Mouse (Mus musculus) kidney, adult 11 months (tissue): Measurements from ENCODE around the gene Fbxo30.
A peak's percentile ranks its signal among the peaks of the same experiment; 100 is the strongest.
"Not testable (repeated sequence)": the region's sequence is repeated elsewhere in the genome, so short reads cannot be mapped to it uniquely, and the experiment has no call there.

Source experiments
- DNase-seq: peaks from one replicate; pipeline ENCODE4 v3.0.0; 2022

Fbxo30 gene

DNA sequence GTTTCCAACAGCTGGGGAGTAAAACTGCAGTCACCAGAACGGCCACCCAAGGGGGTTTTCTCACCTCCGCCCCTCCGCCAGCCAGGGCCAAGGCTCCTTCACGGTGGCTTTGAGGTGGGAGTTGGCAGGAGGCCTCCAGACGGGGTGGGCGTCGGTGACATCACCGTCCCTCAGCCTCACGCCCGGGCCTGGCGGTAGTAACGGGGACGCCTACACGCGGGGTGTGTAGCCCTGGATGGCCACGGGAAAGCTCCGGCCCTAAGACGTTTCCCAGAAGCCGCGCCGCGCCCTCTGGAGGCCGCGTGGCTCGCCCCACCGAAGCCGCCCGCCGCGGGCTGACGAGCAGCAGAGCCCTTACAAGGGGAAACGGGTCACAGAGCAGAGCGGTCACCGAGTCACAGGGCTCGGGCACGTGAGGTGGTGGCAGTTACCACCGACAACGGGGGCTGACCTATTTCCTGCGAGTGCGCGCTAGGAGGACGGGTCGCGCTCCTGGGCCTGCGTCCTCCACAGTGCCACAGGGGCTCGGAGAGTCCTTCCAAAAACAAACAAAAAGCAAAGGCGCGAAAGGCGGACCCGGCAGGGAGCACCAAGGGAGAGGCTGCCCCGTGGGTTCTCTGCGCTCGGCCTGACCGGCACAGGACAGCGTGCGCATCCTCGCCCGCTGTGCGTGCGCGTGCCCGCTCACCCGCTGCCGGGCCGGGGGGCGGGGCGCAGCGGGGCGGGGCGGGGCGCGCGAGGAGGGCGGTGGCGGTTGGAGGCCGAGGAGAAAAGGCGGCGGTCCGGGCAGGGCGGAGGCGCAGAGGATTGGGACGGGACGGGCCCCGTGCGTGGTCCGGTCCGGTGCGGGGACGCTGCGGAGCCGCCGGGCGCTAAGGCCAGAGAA is at the start of gene Fbxo30:
Gene Fbxo30 (plus strand): TSS at position 753 of the 886 bp plus-strand sequence.
- DNase-seq = peak; percentile 97

DNA sequence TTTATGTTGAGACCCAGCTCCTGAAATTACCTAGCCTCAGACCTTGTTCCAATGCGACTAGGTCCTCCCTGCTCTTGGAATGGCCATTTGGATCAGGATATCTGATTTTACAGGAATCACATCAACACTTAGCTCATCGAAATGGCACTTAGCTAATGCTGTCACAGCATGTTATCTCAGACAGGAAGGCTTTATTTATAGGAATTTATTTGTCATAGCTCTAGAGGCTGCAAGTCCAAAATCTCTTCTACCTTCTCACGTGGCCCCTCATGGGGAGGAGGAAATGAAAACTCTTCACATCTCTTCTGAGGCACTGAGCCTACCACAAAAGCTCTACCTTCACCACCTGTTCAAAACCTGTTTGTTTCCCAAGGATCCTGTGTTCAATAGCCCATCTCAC is 47.9 kb upstream of the Fbxo30 start:
- DNase-seq = no peak

DNA sequence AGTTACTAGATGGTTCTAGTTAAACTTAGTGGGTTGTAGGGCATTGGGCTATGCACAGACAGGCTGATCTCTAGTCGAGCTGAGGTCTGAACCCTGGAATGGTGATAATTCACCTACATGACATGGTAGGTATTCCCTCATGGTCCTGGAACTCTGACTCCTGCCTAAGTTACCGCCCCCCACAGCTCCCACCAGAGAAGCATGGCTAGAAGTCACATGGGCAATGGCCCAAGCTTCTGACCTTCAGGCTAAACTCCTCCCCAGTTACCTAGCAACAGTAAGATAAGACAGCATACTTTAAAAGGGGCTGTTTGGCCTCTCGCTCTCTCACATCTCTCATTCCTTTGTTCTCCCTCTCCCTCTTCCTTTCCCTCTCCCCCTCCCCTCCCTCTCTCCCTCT is 38.1 kb upstream of the Fbxo30 start:
- not testable (repeated sequence) for DNase-seq

DNA sequence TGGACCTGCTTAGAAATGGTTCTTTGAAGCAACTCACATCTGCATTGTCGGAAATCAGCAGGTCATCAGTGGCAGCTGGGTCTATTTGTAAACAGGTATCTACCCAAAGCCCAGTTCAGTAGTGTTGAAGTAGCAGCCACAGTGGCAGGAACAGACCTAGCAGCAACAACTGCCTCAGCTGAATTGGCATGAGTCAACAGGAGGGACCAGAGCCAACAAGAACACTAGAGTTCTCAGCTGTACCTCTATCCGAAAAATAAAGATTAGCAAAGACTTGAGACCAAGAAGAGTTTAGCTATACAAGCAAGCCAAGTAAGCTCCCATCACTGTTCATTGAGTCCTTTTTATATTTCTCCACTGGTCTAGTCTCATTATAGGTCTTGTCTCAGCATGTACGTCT is 32.9 kb upstream of the Fbxo30 start:
- no peak for DNase-seq

DNA sequence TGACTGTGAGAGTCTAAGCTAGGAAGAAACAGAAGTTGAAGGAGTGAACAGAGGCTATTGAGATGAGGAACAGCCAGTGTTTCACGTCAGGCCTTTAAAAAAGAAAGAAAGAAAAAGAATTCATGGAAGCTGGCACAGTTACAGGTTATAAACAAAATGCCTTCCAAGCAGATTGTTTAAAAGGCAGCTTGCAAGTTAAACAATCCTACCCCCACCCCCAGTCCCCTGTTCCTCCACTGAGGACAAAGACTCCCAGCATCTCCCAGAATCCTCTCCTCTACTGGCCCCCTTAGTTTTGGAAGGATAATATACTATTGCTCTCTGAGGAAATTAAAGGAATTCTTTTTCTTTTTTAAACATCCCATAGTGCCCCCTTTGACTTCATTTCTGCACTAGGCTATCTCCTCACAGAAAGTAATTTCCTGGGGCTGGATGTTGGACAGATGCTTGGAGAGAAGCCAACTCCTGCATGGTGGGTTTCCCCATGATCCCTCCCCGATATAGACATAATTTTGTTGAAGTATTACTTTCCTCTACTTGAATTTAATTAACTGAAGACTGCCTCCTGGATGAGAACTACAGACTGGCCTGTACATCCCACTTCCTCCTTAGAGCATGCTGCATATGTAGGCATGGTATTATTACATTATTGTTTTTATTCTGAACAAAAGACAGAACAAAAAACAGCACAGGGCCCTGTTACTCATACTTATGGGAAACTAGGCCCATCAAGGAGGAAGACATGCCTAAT is 30.7 kb upstream of the Fbxo30 start:
- no peak for DNase-seq

DNA sequence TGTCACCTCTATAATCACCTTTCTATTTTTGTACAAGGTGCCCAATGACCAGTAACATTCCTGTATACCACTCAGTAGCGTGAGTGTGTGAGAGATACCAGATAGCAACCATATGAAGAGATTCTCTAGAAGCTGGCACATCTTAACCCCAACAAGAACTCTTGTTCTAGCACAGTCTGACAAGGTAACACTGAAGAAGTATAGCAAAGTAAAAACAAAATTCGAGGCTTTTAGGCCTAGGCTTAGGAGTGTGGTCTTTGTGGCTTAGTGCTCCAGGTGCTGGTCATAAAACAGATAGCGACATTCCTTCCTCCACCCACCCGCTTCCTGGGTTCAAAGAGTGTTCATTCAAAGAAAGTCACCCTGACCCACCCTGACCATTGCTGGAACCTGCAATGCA is 27.5 kb upstream of the Fbxo30 start:
- not testable (repeated sequence) for DNase-seq

DNA sequence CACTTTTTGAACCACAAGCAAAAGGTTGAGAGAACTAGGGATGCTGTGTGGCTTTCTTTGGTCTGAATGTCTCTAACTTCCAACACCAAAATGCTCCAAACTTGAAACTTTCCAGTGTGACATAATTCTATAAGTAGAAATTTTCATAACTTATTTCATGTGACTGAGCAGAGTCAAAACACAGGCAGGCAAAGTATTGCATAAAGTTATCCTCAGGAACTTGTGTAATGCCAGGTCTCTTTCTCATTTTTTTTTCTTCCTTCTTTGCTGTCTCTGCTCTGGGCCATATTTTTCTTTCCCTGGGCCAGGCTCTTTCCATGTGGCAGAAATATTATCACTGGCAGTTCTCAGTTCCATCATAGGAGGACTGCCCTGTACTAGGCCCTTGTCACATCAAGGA is 21.0 kb upstream of the Fbxo30 start:
- no peak for DNase-seq

DNA sequence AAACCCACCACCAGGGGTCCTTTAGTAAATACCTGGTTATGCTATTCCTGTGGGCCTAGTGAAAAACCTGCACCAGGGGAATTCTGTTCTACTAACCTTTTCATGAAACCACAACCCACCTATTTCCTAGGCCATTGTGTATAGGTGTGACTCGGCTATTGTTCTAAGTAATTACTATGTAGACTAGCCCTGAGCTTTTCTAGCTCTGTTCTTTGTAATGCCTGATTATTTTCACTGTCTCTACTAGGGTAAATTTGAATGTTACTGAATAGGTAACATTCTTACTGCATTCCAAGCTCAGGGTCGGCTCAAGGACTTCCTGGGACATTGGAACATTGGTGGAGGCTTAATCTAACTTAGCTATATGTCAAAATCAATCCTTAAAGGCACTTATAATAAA is 18.8 kb upstream of the Fbxo30 start:
- not testable (repeated sequence) for DNase-seq

DNA sequence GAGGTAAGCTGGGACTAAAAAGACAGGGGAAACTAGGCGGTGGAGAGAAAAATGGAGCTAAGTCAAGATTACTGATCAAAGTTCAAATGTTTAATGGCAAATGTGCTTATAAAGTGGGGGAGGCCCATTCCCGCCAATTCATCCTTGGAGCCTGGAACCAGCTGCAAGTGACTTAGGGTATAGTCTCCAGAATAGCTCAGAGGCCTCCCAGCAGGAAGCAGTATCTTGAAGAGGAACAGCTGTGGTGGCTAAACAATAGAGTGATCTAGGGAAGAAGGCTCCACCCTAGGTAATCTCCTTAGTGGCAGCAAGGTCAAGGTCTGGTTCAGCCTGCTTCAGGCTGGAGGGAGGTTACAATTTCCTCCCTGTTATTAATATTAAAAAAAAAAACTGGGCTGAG is 17.3 kb upstream of the Fbxo30 start:
- not testable (repeated sequence) for DNase-seq

DNA sequence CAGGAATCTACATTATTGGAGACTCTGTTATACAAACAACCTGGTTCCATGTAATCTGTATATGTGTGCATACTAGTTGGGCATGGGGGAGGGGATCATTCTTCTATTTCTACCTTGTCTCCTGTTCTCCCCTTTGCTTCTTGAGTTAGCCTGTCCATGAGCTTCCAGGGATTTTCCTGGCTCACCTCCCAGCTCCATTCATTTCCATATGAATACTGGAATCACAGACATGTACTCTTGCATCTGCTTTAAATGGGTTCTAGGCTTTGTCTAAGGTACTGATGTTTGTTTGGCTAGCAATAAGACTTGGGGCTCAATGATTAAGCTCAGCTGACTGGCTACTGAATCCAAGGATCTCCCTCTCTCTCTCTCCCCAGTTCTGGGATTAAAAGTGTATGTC is 12.0 kb upstream of the Fbxo30 start:
- no peak for DNase-seq

DNA sequence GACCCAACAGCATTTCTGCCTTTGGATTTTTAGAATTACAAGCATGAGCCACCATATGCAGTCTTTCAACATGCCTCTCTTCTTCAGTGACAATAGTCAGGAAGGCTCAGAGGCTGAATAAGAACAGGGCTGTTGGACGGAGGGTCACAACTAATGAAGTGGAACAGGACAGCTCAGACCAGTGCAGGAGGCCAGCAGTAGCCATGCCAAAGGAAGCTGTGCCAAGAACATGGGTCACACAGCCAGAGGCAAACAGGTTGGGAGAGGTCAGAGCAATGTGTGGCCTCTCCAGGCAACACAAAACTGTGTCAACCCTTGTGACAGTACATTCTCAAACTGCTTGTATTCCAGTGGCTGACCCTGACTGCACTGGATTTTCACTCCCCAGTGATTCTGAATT is 6.7 kb upstream of the Fbxo30 start:
- peak; percentile 81 for DNase-seq

DNA sequence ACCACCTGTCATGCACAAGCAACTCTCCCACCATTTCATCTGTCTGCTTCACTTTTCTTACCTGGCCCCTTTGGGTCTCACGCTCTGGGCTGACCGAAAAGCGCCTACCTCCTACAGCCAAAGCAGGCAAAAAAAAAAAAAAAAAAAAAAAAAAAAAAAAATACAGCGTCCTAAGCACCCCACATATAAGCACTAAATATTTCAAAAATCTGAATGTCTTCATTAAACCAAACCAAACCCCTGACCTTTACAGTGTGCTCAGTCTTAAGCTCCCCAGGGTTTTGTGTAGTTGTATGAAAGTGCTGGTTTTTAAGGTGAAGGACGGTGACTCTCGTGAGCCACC is 924 bp upstream of the Fbxo30 start:
- DNase-seq = no peak

DNA sequence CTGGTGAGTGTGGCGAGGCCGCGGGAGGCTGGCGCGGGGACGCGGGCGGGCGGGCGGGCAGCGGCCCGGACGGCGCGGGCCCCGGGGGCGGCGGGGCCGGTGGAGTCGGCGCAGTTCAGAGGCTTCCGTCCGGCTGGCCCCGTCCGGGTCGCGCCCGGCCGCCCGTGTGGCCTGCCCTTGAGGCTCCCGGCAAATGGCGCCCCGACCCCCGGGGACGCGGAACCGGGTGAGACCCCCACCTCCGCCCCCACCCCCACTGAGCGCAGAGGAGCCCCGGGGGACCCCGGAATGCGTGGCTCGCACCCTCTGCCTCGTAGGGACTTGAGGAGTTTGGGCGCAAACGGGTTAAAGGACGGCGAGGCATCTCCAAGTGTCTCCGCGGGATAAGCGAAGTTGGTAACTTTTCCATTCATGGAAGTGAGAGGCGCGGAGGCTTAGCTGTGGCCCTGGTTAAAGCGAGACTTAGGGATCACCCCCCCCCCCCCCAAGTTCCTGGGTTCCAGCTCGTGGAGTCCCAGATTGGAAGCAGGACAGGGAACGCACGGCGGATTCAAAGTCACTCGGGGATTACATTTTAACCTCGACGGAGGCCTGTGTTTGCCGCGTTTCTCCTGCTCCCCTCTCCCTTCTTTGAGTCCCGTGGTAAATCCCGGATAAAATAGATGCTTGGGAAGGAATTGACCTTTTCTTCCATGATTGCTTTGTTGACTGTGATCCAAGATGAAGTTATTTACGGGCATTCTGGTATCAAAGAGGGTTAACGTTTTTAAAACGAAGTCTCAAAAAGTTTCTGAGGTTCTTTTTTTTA is 572 bp downstream of the Fbxo30 start:
- DNase-seq = peak; percentile 44

DNA sequence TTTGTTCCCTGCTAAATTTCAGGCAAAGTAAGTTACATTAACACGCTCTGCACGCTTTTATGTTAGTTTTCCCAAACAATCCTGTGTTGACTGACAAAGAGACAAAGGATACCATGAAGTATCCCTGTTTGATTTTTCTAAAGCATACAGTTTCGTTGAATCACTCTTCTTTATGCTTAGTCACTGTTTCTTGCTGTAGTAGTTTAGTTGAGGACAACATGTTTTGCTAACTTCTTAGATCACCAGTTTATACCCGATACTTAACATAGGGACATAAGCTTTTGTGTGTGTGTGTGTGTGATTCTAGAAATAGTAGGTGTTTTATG is 1.1 kb downstream of the Fbxo30 start:
- DNase-seq = no peak

DNA sequence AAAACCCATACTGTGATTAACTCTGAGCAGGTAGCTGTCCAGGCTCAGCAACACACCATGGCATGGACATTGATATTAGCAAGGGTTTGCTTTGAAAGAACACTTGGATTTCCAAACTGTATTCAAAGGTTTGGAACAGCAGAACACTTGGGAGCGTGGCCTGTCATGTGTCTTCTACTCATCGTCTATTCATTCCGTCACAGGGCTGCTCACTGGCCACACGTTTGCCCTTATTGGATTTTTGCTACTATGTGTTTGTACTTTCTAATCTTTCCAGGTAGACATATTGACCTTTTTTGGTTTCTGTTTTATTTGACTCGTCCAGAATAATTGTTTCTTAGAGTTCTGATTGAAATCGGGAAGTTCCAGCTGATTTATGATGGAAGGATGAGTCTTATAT is 17.3 kb downstream of the Fbxo30 start:
- DNase-seq = no peak

DNA sequence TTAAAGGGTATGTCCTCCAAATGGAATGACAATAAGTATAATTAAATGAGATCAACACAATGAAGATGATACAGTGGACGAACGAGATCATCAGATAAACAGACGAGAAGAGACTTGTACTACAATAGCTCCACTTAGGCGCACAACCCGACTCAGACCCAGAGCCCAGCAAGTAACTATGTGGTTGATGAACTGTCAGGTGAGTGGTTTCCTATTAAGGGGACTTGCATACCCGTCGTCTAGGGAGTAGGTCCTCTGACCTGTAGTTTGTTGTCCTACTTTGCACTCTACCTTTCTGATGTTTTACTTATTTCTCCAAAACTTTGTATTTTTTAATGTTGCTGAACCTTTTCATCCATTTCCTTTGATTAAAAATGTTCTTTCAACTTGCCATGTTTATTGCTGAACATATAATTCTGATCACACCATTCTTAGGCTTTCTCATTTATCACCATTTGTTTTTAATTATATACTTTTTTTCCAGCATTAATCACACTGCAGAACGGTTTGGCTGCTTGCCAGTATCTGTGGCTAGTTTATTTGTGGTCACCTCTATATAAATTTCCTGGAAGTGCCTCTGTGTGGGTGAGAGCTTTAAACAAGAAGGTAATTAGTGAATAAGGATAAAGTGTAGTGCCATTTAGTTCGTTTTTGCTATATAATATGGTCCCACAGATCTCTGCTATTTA is 24.4 kb downstream of the Fbxo30 start:
- no peak for DNase-seq

DNA sequence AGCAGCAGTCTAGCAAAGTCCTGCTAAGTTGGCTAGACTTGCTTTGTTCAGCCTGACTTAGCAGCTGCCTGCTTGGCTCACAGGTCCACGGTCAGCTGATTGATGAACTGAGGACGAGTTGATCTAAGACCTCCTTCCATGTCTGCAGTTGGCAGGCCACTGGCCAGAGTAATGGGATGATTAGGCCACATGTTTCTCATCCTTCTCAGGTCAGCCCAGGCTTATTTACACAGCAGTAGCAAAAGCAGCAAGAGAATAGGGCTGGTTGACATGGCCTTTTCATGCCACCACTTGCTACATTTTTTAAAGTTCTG is 24.9 kb downstream of the Fbxo30 start:
- peak; percentile 26 for DNase-seq

DNA sequence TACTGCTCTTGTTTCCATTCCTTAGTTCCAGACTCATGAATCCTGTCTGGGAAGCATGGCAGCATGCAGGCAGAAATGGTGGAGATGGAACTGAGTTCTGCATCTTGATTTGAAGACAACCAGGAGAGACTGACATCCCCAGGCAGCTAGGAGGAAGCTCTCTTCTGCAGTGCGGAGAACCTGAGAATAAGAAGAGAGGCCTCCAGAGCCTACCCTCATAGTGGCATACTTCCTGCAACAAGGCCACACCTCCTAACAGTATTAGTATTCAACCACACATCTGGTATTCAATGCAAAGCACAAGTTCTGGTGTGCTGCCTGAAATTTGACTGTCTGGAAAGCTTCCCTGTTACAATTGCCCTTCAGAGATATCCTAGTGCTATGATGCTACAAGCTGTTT is 28.7 kb downstream of the Fbxo30 start:
- DNase-seq = no peak

DNA sequence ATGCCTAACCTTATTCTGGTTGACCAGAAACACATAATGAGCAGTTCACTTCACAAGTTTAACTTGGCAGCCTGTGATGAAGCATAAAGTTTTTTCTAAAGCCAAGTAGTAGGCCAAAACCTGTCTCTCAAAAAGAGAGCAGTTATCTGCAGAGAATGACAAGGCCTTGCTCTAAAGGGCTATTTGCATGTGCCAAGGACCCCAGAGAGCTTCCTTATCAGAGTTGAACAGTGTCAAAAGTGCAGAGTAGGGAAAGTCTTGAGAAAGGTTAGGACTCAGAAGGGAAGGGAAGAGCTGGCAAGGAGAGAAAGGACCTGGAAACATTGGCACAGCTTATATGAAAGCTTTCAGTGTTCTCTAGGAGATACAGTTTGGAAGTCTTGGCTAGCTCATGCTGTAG is 29.4 kb downstream of the Fbxo30 start:
- DNase-seq = no peak

DNA sequence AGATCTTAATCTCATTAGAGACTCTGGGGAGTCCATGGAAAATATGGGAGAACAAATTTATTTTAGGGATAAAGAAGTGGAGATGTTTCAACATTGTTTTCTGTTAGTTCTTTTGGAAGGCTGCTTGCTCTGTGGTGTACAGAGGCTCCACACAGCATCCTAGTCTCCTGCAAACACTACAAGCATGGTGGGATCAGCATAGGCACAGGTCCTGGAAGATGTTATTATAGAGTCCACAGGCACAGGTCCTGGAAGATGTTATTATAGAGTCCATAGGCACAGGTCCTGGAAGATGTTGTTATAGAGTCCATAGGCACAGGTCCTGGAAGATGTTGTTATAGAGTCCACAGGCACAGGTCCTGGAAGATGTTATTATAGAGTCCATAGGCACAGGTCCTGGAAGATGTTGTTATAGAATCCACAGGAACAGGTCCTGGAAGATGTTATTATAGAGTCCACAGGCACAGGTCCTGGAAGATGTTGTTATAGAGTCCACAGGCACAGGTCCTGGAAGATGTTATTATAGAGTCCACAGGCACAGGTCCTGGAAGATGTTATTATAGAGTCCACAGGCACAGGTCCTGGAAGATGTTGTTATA is 36.8 kb downstream of the Fbxo30 start:
- DNase-seq = not testable (repeated sequence)

DNA sequence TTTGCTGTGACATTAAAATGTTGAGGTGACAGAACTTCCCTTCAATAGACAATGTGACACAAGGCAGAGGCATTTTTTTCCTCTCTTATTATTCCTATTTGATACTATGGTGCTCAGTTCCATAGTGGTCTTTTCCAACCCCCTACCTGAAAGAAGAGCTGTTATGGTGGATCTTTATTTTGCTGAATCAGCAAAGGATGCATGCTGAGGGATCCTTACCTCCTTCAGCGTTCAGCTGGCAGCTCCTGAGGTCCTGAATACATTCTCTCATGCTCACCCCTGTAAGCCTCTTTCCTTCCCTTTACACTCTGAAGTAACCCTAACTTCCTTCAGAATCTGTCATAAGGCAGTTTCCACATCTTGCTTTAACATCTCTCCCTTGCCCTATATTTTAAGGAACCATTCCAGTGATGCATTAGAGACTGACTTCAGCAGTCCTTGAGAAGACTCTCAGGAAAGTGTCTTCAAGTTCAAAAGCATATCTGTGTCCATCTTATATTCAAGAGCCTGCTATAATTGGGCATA is 38.4 kb downstream of the Fbxo30 start:
- no peak for DNase-seq

DNA sequence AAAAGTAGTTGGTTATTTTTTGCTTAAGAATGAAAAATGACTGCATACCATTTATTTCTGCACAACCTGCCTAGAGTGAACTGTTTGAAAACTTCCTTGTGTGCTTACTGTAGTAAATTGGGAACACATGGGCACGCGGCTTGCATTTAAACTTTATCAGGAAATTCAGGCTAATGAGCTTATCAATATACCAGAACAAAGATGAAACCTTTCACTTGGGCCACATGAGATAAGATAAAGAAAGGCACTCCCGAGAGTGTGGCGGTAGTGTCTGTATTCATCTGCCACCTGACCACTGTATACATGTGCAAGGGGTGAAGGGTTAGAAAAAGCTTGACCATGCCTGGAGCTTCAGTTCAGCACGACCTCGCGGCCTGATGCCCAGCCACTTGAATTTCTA is 41.2 kb downstream of the Fbxo30 start:
- DNase-seq = no peak
